Mouse (Mus musculus) forebrain, embryonic 16.5 days (tissue): ENCODE data around the gene Cnn3. TPM values are rescaled to one million over a fixed set of nuclear protein-coding genes. Genes with fewer than 3 reads are reported as not detected.
A peak's percentile ranks its signal among the peaks of the same experiment; 100 is the strongest.

Experiments used
- ATAC-seq: fragments of 200-750 bp; cut with Nextera tagmentation; 2 replicates; pipeline ENCODE4 v1.8.0; 2017; ENCODE audit warnings: mild to moderate bottlenecking, moderate library complexity
- H3K27ac ChIP-seq: fragments of 300-500 bp; sonication (generic); 2 replicates; pipeline ENCODE4 v1.5.1; 2014; ENCODE audit warnings: low read length, control low read depth
- H3K27me3 ChIP-seq: fragments of 300-500 bp; sonication (generic); replicated peaks from 2 replicates; pipeline ENCODE4 v1.6.1; 2014; ENCODE audit warnings: low read length; ENCODE audit not compliant: control insufficient read depth, insufficient read depth
- H3K36me3 ChIP-seq: fragments of 300-500 bp; sonication (generic); 2 replicates; pipeline ENCODE4 v1.6.1; 2014; ENCODE audit not compliant: control insufficient read depth, insufficient read depth
- H3K4me1 ChIP-seq: fragments of 300-500 bp; sonication (generic); replicated peaks from 2 replicates; pipeline ENCODE4 v1.6.1; 2014; ENCODE audit warnings: low read length; ENCODE audit not compliant: control insufficient read depth, insufficient read depth
- H3K4me2 ChIP-seq: fragments of 300-500 bp; sonication (generic); 2 replicates; pipeline ENCODE4 v1.6.1; 2014; ENCODE audit warnings: mild to moderate bottlenecking, low read length, control low read depth
- H3K4me3 ChIP-seq: fragments of 300-500 bp; sonication (generic); replicated peaks from 2 replicates; pipeline ENCODE4 v1.5.1; 2014; ENCODE audit warnings: mild to moderate bottlenecking, low read length, control low read depth
- H3K9ac ChIP-seq: fragments of 300-500 bp; sonication (generic); replicated peaks from 2 replicates; pipeline ENCODE4 v1.6.1; 2014; ENCODE audit warnings: low read depth, low read length, control low read depth
- H3K9me3 ChIP-seq: fragments of 300-500 bp; sonication (generic); 2 replicates; pipeline ENCODE4 v1.6.1; 2016; ENCODE audit warnings: low read length; ENCODE audit not compliant: control insufficient read depth
- WGBS: fragments of 180-500 bp; shearing (Covaris S2); extraction: QIAGEN DNeasy Blood & Tissue Kit; methylation state at CpG from one replicate; pipeline ENCODE4 v1.1.7; 2014; 5-methylcytosine and 5-hydroxymethylcytosine counted together
- polyA plus RNA-seq: library from polyadenylated mRNA; unstranded; fragments of >200 nt; fragmentation: Nextera tagmentation; extraction: Ambion mirVana; gene quantifications from 2 replicates; pipeline ENCODE4 v1.2.1, GENCODE M21; 2015

Cnn3 gene
- polyA plus RNA-seq, 1 experiment from 2014 or later = 554 TPM

- H3K36me3 ChIP-seq = no peaks in the 10 kb centered on the region
- H3K9ac ChIP-seq = no peak overlapping the region
- H3K4me2 ChIP-seq = no peak overlapping the region
- peaks cover 6% of the 10 kb centered on the region; the same call in 1 of the 2 replicates for H3K4me1 ChIP-seq
- ATAC-seq = no peak
- WGBS = 80% methylated on average over 5 of the region's 5 CpGs
- H3K27ac ChIP-seq = no peak overlapping the region
- H3K9me3 ChIP-seq = no peaks in the 10 kb centered on the region
- H3K4me3 ChIP-seq = no peak overlapping the region
- no peaks in the 10 kb centered on the region for H3K27me3 ChIP-seq
Observed at GRCm38 (mm10) chr3:121416171-121417154, 9.8 kb upstream of the Cnn3 start.

GRCm38 (mm10) chr3:121417379-121418250 lies 8.7 kb upstream of the Cnn3 start:
- Histone ChIP-seq H3K27ac (no peak overlapping the region), H3K9me3 (no peaks in the 10 kb centered on the region), H3K4me1 (peaks cover 6% of the 10 kb centered on the region; the same call in 1 of the 2 replicates), H3K4me2 (no peak overlapping the region), H3K36me3 (no peaks in the 10 kb centered on the region), H3K9ac (no peak overlapping the region), H3K27me3 (no peaks in the 10 kb centered on the region), H3K4me3 (no peak overlapping the region)
- 31% methylated on average over 14 of the region's 14 CpGs for WGBS
- ATAC-seq = no peak; the same call in 1 of the 2 replicates

GRCm38 (mm10) chr3:121418251-121418601 lies 8.1 kb upstream of the Cnn3 start:
- ATAC-seq = no peak
- H3K27ac ChIP-seq = no peak overlapping the region

GRCm38 (mm10) chr3:121418850-121419435 lies 7.4 kb upstream of the Cnn3 start:
- Histone ChIP-seq H3K4me1 (peaks cover 6% of the 10 kb centered on the region; the same call in 1 of the 2 replicates), H3K9me3 (no peaks in the 10 kb centered on the region), H3K36me3 (no peaks in the 10 kb centered on the region), H3K9ac (no peak overlapping the region), H3K27me3 (no peaks in the 10 kb centered on the region), H3K4me3 (no peak overlapping the region), H3K27ac (no peak overlapping the region), H3K4me2 (no peak overlapping the region)
- 74% methylated on average over 9 of the region's 9 CpGs for WGBS
- ATAC-seq = no peak

More at GRCm38 (mm10) chr3:121418251-121418601, 8.1 kb upstream of the Cnn3 start:
- no peak overlapping the region for H3K9ac ChIP-seq
- WGBS = 12% methylated on average over 6 of the region's 6 CpGs
- H3K36me3 ChIP-seq = no peaks in the 10 kb centered on the region
- H3K4me1 ChIP-seq = peaks cover 6% of the 10 kb centered on the region; the same call in 1 of the 2 replicates
- no peaks in the 10 kb centered on the region for H3K9me3 ChIP-seq
- H3K27me3 ChIP-seq = no peaks in the 10 kb centered on the region
- H3K4me2 ChIP-seq = no peak overlapping the region
- no peak overlapping the region for H3K4me3 ChIP-seq

- H3K4me3 ChIP-seq = no peak overlapping the region
- H3K27ac ChIP-seq = no peak overlapping the region
- no peak for ATAC-seq
- H3K4me1 ChIP-seq = peaks cover 12% of the 10 kb centered on the region
- H3K9ac ChIP-seq = no peak overlapping the region
- H3K9me3 ChIP-seq = no peaks in the 10 kb centered on the region
- 88% methylated on average over 8 of the region's 8 CpGs for WGBS
- no peaks in the 10 kb centered on the region for H3K27me3 ChIP-seq
- H3K4me2 ChIP-seq = no peak overlapping the region
- H3K36me3 ChIP-seq = no peaks in the 10 kb centered on the region
Observed at GRCm38 (mm10) chr3:121422405-121422804, 3.9 kb upstream of the Cnn3 start.

GRCm38 (mm10) chr3:121426621-121427519 lies 573 bp downstream of the Cnn3 start:
- Histone ChIP-seq H3K9ac (peak overlapping the region; percentile 94), H3K36me3 (no peaks in the 10 kb centered on the region), H3K27me3 (no peaks in the 10 kb centered on the region), H3K27ac (peak overlapping the region; percentile 96), H3K4me1 (peaks cover 32% of the 10 kb centered on the region), H3K4me3 (peak overlapping the region; percentile 89), H3K4me2 (peak overlapping the region; percentile 77), H3K9me3 (no peaks in the 10 kb centered on the region)
- ATAC-seq = peak; percentile 78
- WGBS = under 1% methylated on average over 83 of the region's 93 CpGs

- Histone ChIP-seq H3K9ac (peak overlapping the region; percentile 94), H3K27ac (peak overlapping the region; percentile 96), H3K4me1 (peaks cover 36% of the 10 kb centered on the region), H3K4me3 (peak overlapping the region; percentile 89), H3K9me3 (no peaks in the 10 kb centered on the region), H3K27me3 (no peaks in the 10 kb centered on the region), H3K4me2 (peak overlapping the region; percentile 77), H3K36me3 (no peaks in the 10 kb centered on the region)
- peak; percentile 60 for ATAC-seq
- under 1% methylated on average over 13 of the region's 13 CpGs for WGBS
Observed at GRCm38 (mm10) chr3:121427520-121427908, 1.2 kb downstream of the Cnn3 start.

- peak overlapping the region; percentile 77 for H3K4me2 ChIP-seq
- ATAC-seq = no peak
- H3K4me3 ChIP-seq = peak overlapping the region; percentile 89
- 5% methylated on average over 8 of the region's 8 CpGs for WGBS
- H3K27ac ChIP-seq = peak overlapping the region; percentile 96
- H3K36me3 ChIP-seq = no peaks in the 10 kb centered on the region
- H3K9me3 ChIP-seq = no peaks in the 10 kb centered on the region
- H3K9ac ChIP-seq = peak overlapping the region; percentile 94
- no peaks in the 10 kb centered on the region for H3K27me3 ChIP-seq
- peaks cover 36% of the 10 kb centered on the region for H3K4me1 ChIP-seq
Observed at GRCm38 (mm10) chr3:121428230-121428629, 1.9 kb downstream of the Cnn3 start.
